Mouse (Mus musculus) embryonic facial prominence, embryonic 14.5 days (tissue): Measurements from ENCODE around the gene Vps26a. TPM values are rescaled to one million over a fixed set of nuclear protein-coding genes. Genes with fewer than 3 reads are reported as not detected.

ENCODE experiments used
- ATAC-seq: fragments of 200-750 bp; cut with Nextera tagmentation; 2 replicates; pipeline ENCODE4 v1.8.0; 2017; ENCODE audit warnings: low read depth, moderate number of reproducible peaks, moderate TSS enrichment
- DNase-seq: peaks from one replicate; pipeline ENCODE4 v3.0.0-alpha.2; 2015; ENCODE audit warnings: low spot score
- H3K27ac ChIP-seq: fragments of 300-500 bp; sonication (generic); replicated peaks from 2 replicates; pipeline ENCODE4 v1.5.1; 2014; ENCODE audit warnings: low read depth, mild to moderate bottlenecking, low read length, moderate library complexity
- H3K27me3 ChIP-seq: fragments of 300-500 bp; sonication (generic); replicated peaks from 2 replicates; pipeline ENCODE4 v1.6.1; 2014; ENCODE audit warnings: low read length; ENCODE audit not compliant: control insufficient read depth, insufficient read depth
- H3K36me3 ChIP-seq: fragments of 300-500 bp; sonication (generic); 2 replicates; pipeline ENCODE4 v1.6.1; 2014; ENCODE audit warnings: low read length, mixed read lengths; ENCODE audit not compliant: control insufficient read depth, insufficient read depth
- H3K4me1 ChIP-seq: fragments of 300-500 bp; sonication (generic); 2 replicates; pipeline ENCODE4 v1.6.1; 2014; ENCODE audit warnings: antibody characterized with exemption, low read length; ENCODE audit not compliant: control insufficient read depth, insufficient read depth
- H3K4me2 ChIP-seq: fragments of 300-500 bp; sonication (generic); 2 replicates; pipeline ENCODE4 v1.6.1; 2014; ENCODE audit warnings: low read depth, mild to moderate bottlenecking, low read length, moderate library complexity, mixed read lengths
- H3K4me3 ChIP-seq: fragments of 300-500 bp; sonication (generic); 2 replicates; pipeline ENCODE4 v1.5.1; 2014; ENCODE audit warnings: low read depth, mild to moderate bottlenecking, low read length
- H3K9ac ChIP-seq: fragments of 300-500 bp; sonication (generic); 2 replicates; pipeline ENCODE4 v1.6.1; 2014; ENCODE audit warnings: low read depth, mild to moderate bottlenecking, low read length, moderate library complexity, mixed read lengths
- H3K9me3 ChIP-seq: fragments of 300-500 bp; sonication (generic); 2 replicates; pipeline ENCODE4 v1.6.1; 2016; ENCODE audit warnings: low read length; ENCODE audit not compliant: control insufficient read depth
- WGBS: fragments of 180-500 bp; shearing (Covaris S2); extraction: QIAGEN DNeasy Blood & Tissue Kit; methylation state at CpG from one replicate; pipeline ENCODE4 v1.1.7; 2014; 5-methylcytosine and 5-hydroxymethylcytosine counted together
- polyA plus RNA-seq: library from polyadenylated mRNA; unstranded; fragments of >200 nt; fragmentation: Nextera tagmentation; extraction: Ambion mirVana; gene quantifications from 2 replicates; pipeline ENCODE4 v1.2.1, GENCODE M21; 2014

The Vps26a gene
- 71.0 and 75.3 TPM in 2 replicates for polyA plus RNA-seq

- peak within 1 kb of the TSS; percentile 98 for H3K4me3 ChIP-seq
- WGBS: under 1% methylated on average over 30 of the region's 59 CpGs
Observed at GRCm38 (mm10) chr10:62486618-62487415, at the start of gene Vps26a. Vps26a (minus strand) TSS chr10:62486805.

GRCm38 (mm10) chr10:62534509-62534908, 47.9 kb upstream of the Vps26a start:
- WGBS: 75% methylated on average over 7 of the region's 7 CpGs
- H3K27me3 ChIP-seq: no peaks in the 10 kb centered on the region
- H3K4me2 ChIP-seq: no peak overlapping the region
- no peaks in the 10 kb centered on the region for H3K9me3 ChIP-seq
- no peak overlapping the region for H3K27ac ChIP-seq
- no peak overlapping the region for H3K9ac ChIP-seq
- H3K4me3 ChIP-seq: no peak overlapping the region
- DNase-seq: no peak
- no peak for ATAC-seq
- no peaks in the 10 kb centered on the region for H3K36me3 ChIP-seq
- no peaks in the 10 kb centered on the region for H3K4me1 ChIP-seq

More at GRCm38 (mm10) chr10:62486618-62487415, at the start of gene Vps26a:
- H3K4me1 ChIP-seq: peaks cover 11% of the 10 kb centered on the region; the same call in 1 of the 2 replicates
- peak within 1 kb of the TSS; percentile 75 for H3K4me2 ChIP-seq
- H3K27me3 ChIP-seq: no peaks in the 10 kb centered on the region
- H3K9me3 ChIP-seq: no peaks in the 10 kb centered on the region
- peak within 1 kb of the TSS; percentile 82 for H3K27ac ChIP-seq
- peak within 1 kb of the TSS; percentile 85 for H3K9ac ChIP-seq
- no peaks in the 10 kb centered on the region for H3K36me3 ChIP-seq
- DNase-seq: peak; percentile 99
- ATAC-seq: peak; percentile 84

GRCm38 (mm10) chr10:62532832-62533231, 46.2 kb upstream of the Vps26a start:
- Histone ChIP-seq H3K4me1 (no peaks in the 10 kb centered on the region), H3K9ac (no peak overlapping the region), H3K4me3 (no peak overlapping the region), H3K9me3 (no peaks in the 10 kb centered on the region), H3K27ac (no peak overlapping the region), H3K4me2 (no peak overlapping the region), H3K36me3 (no peaks in the 10 kb centered on the region), H3K27me3 (no peaks in the 10 kb centered on the region)
- DNase-seq (peak; percentile 25), ATAC-seq (no peak)
- 48% methylated on average over 2 of the region's 2 CpGs for WGBS

- H3K4me2 ChIP-seq: no peak overlapping the region
- no peaks in the 10 kb centered on the region for H3K36me3 ChIP-seq
- 73% methylated on average over 9 of the region's 9 CpGs for WGBS
- H3K9ac ChIP-seq: no peak overlapping the region
- ATAC-seq (no peak), DNase-seq (no peak)
- H3K9me3 ChIP-seq: no peaks in the 10 kb centered on the region
- H3K27me3 ChIP-seq: no peaks in the 10 kb centered on the region
- no peak overlapping the region for H3K27ac ChIP-seq
- no peak overlapping the region for H3K4me3 ChIP-seq
- H3K4me1 ChIP-seq: no peaks in the 10 kb centered on the region
Observed at GRCm38 (mm10) chr10:62530183-62530582, 43.6 kb upstream of the Vps26a start.

- 85% methylated on average over 14 of the region's 14 CpGs for WGBS
- Histone ChIP-seq H3K36me3 (no peaks in the 10 kb centered on the region), H3K27ac (no peak within 1 kb of the TSS), H3K27me3 (no peaks in the 10 kb centered on the region), H3K4me1 (no peaks in the 10 kb centered on the region), H3K4me3 (no peak within 1 kb of the TSS), H3K9me3 (no peaks in the 10 kb centered on the region), H3K9ac (no peak within 1 kb of the TSS), H3K4me2 (no peak within 1 kb of the TSS)
- DNase-seq (no peak), ATAC-seq (no peak)
Observed at GRCm38 (mm10) chr10:62527351-62527750, 40.7 kb upstream of the Vps26a start, which contains the start of gene Srgn. Srgn (minus strand) TSS chr10:62527451.

GRCm38 (mm10) chr10:62522346-62522950, 35.8 kb upstream of the Vps26a start:
- H3K4me1 ChIP-seq: no peaks in the 10 kb centered on the region
- WGBS: 68% methylated on average over 7 of the region's 7 CpGs
- DNase-seq: no peak
- no peak overlapping the region for H3K9ac ChIP-seq
- H3K9me3 ChIP-seq: no peaks in the 10 kb centered on the region
- no peak for ATAC-seq
- H3K4me2 ChIP-seq: no peak overlapping the region
- H3K4me3 ChIP-seq: no peak overlapping the region
- no peak overlapping the region for H3K27ac ChIP-seq
- no peaks in the 10 kb centered on the region for H3K27me3 ChIP-seq
- H3K36me3 ChIP-seq: no peaks in the 10 kb centered on the region

GRCm38 (mm10) chr10:62521763-62522162, 35.2 kb upstream of the Vps26a start:
- Histone ChIP-seq H3K4me2 (no peak overlapping the region), H3K27me3 (no peaks in the 10 kb centered on the region), H3K4me1 (no peaks in the 10 kb centered on the region), H3K9ac (no peak overlapping the region), H3K27ac (no peak overlapping the region), H3K4me3 (no peak overlapping the region), H3K9me3 (no peaks in the 10 kb centered on the region), H3K36me3 (no peaks in the 10 kb centered on the region)
- WGBS: 73% methylated on average over 4 of the region's 4 CpGs
- no peak for DNase-seq
- no peak for ATAC-seq

- WGBS: 74% methylated on average over 2 of the region's 2 CpGs
- Histone ChIP-seq H3K36me3 (no peaks in the 10 kb centered on the region), H3K4me3 (no peak overlapping the region), H3K27ac (no peak overlapping the region), H3K4me1 (no peaks in the 10 kb centered on the region), H3K27me3 (no peaks in the 10 kb centered on the region), H3K9ac (no peak overlapping the region), H3K4me2 (no peak overlapping the region), H3K9me3 (no peaks in the 10 kb centered on the region)
- DNase-seq: no peak
- ATAC-seq: no peak
Observed at GRCm38 (mm10) chr10:62520911-62521310, 34.3 kb upstream of the Vps26a start.
